In the genomic region with DNA sequence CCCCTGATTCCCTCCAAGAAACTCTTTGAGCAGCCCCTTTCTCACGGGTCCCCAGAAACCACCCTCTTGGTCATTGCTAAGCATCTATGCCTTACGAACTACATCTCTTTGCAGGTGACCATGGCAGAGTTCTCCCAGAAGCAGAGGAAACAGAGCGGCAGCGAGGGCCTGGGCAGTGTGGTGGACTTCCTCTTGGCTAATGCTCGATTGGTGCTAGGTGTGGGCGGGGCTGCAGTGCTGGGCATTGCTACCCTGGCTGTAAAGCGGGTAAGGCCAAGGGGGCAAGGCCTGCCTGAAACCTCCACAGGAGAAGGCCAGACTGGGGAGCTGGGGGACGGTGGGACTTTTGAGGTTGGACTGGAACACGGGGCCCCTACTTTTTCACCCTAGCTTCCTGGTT, we compare ENCODE assay signal across 24 mouse cellular contexts. TPM values are rescaled to one million over a fixed set of nuclear protein-coding genes. Genes with fewer than 3 reads are reported as not detected.
DNase-seq lines count a peak whose midpoint lies in the region; ATAC-seq and TF ChIP-seq lines count a peak whose summit lies in the region.
"Had no signal": no experiment of that assay in that cellular context is flagged by ENCODE, and none has a peak within 500 bp of the region (broad histone marks: within the 10 kb centered on the region; RNA-seq: fewer than 3 reads in every experiment).

No protein-coding gene starts in this region.

- H3K9me3 ChIP-seq in hindbrain, postnatal 0 days (ENCODE audit: low read length) = no peaks in the 10 kb centered on the region
- no peaks in the 10 kb centered on the region for H3K9me3 ChIP-seq in hindbrain, embryonic 10.5 days
- H3K9me3 ChIP-seq in neural tube, embryonic 13.5 days = no peaks in the 10 kb centered on the region
- H3K9me3 ChIP-seq in midbrain, embryonic 11.5 days (ENCODE audit: control insufficient read depth, low read length) = no peaks in the 10 kb centered on the region
- H3K9me3 ChIP-seq: embryonic facial prominence, embryonic 12.5 days; forebrain, embryonic 13.5 days; heart, embryonic 10.5 days; megakaryocyte, embryonic 14.5 days had no signal

- peaks cover 14% of the 10 kb centered on the region for H3K4me1 ChIP-seq in hindbrain, postnatal 0 days (ENCODE audit: insufficient read depth, low read length)
- H3K4me1 ChIP-seq in hindbrain, embryonic 10.5 days (replicated peaks) = peaks cover 35% of the 10 kb centered on the region
- peaks cover 38% of the 10 kb centered on the region for H3K4me1 ChIP-seq in neural tube, embryonic 13.5 days (replicated peaks)
- H3K4me1 ChIP-seq in midbrain, embryonic 11.5 days (ENCODE audit: control insufficient read depth, insufficient read depth, low read length) = peaks cover 16% of the 10 kb centered on the region

- ATAC-seq in hindbrain, postnatal 0 days = no peak
- ATAC-seq in neural tube, embryonic 13.5 days (ENCODE audit: low read depth) = no peak
- ATAC-seq in midbrain, embryonic 11.5 days (ENCODE audit: low FRiP score) = no peak
- ATAC-seq: CD4-positive, CD25-positive, alpha-beta regulatory T cell, adult 4 months; forebrain, embryonic 13.5 days; hindbrain, embryonic 16.5 days; intestine, embryonic 16.5 days had no signal

- H3K9ac ChIP-seq in hindbrain, postnatal 0 days (replicated peaks; ENCODE audit: low read length) = 0 out of 2 replicates have a peak overlapping the region, but pooled peaks have one; percentile 2
- H3K9ac ChIP-seq in neural tube, embryonic 13.5 days = peak overlapping the region; percentile 49
- H3K9ac ChIP-seq in midbrain, embryonic 11.5 days (ENCODE audit: low read length) = no peak overlapping the region
- H3K9ac ChIP-seq: embryonic facial prominence, embryonic 12.5 days; forebrain, embryonic 13.5 days; lung, embryonic 14.5 days had no signal

- no peak overlapping the region for H3K4me2 ChIP-seq in hindbrain, postnatal 0 days (ENCODE audit: low read depth, low read length)
- H3K4me2 ChIP-seq in neural tube, embryonic 13.5 days = no peak overlapping the region
- H3K4me2 ChIP-seq in midbrain, embryonic 11.5 days = no peak overlapping the region
- H3K4me2 ChIP-seq: embryonic facial prominence, embryonic 12.5 days; forebrain, embryonic 13.5 days; liver, embryonic 11.5 days; lung, embryonic 14.5 days had no signal

- peak; percentile 36 for DNase-seq in cerebellum, adult 9-11 months
- DNase-seq in cerebellum, postnatal 14 days = no peak
- DNase-seq in hindbrain, postnatal 0 days (ENCODE audit: low spot score) = no peak
- DNase-seq in hindbrain, embryonic 10.5 days (ENCODE audit: low spot score) = no peak
- DNase-seq in neural tube, embryonic 10.5 days (ENCODE audit: extremely low spot score, low spot score) = no peak
- DNase-seq in natural killer cell, adult 2 months (ENCODE audit: low spot score in 2 of 2) = no peak
- DNase-seq in midbrain, embryonic 11.5 days (ENCODE audit: low spot score, missing footprints) = no peak
- DNase-seq: cerebellum, adult 8-10 months; gastrocnemius, postnatal 14 days; kidney, adult 9 months; kidney, postnatal 14 days; lung, embryonic 14.5 days; midbrain, embryonic 14.5 days; right cerebral cortex, postnatal 14 days; thymus, adult 2 months had no signal

- H3K27me3 ChIP-seq in hindbrain, postnatal 0 days (ENCODE audit: insufficient read depth, low read length) = no peaks in the 10 kb centered on the region
- H3K27me3 ChIP-seq in hindbrain, embryonic 10.5 days (ENCODE audit: insufficient read depth, poor library complexity, severe bottlenecking) = no peaks in the 10 kb centered on the region
- H3K27me3 ChIP-seq in neural tube, embryonic 13.5 days = no peaks in the 10 kb centered on the region
- no peaks in the 10 kb centered on the region for H3K27me3 ChIP-seq in midbrain, embryonic 11.5 days (ENCODE audit: control insufficient read depth, insufficient read depth, low read length)
- H3K27me3 ChIP-seq: embryonic facial prominence, embryonic 12.5 days; forebrain, embryonic 13.5 days; megakaryocyte, embryonic 14.5 days had no signal

- 87% methylated on average over 9 of the region's 9 CpGs for WGBS in hindbrain, postnatal 0 days
- 84% methylated on average over 9 of the region's 9 CpGs for WGBS in hindbrain, embryonic 10.5 days
- WGBS in neural tube, embryonic 13.5 days = 91% methylated on average over 9 of the region's 9 CpGs
- 90% methylated on average over 9 of the region's 9 CpGs for WGBS in midbrain, embryonic 11.5 days

- H3K4me3 ChIP-seq in hindbrain, postnatal 0 days (ENCODE audit: low read length) = no peak overlapping the region
- H3K4me3 ChIP-seq in hindbrain, embryonic 10.5 days = no peak overlapping the region
- no peak overlapping the region for H3K4me3 ChIP-seq in neural tube, embryonic 13.5 days
- no peak overlapping the region for H3K4me3 ChIP-seq in midbrain, embryonic 11.5 days (ENCODE audit: low read depth, low read length)
- H3K4me3 ChIP-seq: embryonic facial prominence, embryonic 12.5 days; forebrain, embryonic 13.5 days; megakaryocyte, embryonic 14.5 days had no signal

- no peak for TF ChIP-seq CTCF in hindbrain, postnatal 0 days (IDR thresholded peaks at IDR 0.05; ENCODE audit: low read depth)

- H3K36me3 ChIP-seq in hindbrain, postnatal 0 days (ENCODE audit: insufficient read depth, low read length) = peaks cover 19% of the 10 kb centered on the region
- H3K36me3 ChIP-seq in hindbrain, embryonic 10.5 days = peaks cover 42% of the 10 kb centered on the region
- peaks cover 40% of the 10 kb centered on the region for H3K36me3 ChIP-seq in neural tube, embryonic 13.5 days
- no peaks in the 10 kb centered on the region for H3K36me3 ChIP-seq in midbrain, embryonic 11.5 days (ENCODE audit: control insufficient read depth, insufficient read depth, low read length)

- no peak overlapping the region for H3K27ac ChIP-seq in hindbrain, postnatal 0 days
- H3K27ac ChIP-seq in hindbrain, embryonic 10.5 days = no peak overlapping the region
- no peak overlapping the region for H3K27ac ChIP-seq in neural tube, embryonic 13.5 days (replicated peaks)
- H3K27ac ChIP-seq in midbrain, embryonic 11.5 days (ENCODE audit: low read depth, low read length) = no peak overlapping the region
- H3K27ac ChIP-seq: embryonic facial prominence, embryonic 12.5 days; forebrain, embryonic 13.5 days had no signal

RNA-seq across cellular contexts. Expression of a gene that starts 2.0 kb away (rescaled TPM):
- 38.0 and 40.6 TPM in 2 replicates for total RNA-seq in hindbrain, postnatal 0 days (2014; rRNA removed)
- 24.8 and 26.0 TPM in 2 replicates for polyA plus RNA-seq in hindbrain, postnatal 0 days (2015; fragmentation: Nextera tagmentation; extraction: Ambion mirVana)
- 14.8 and 16.9 TPM in 2 replicates for polyA plus RNA-seq in hindbrain, embryonic 10.5 days (2016; fragmentation: Nextera tagmentation; extraction: Ambion mirVana)
- 21.3 and 22.0 TPM in 2 replicates for polyA plus RNA-seq in neural tube, embryonic 13.5 days (2015; fragmentation: Nextera tagmentation; extraction: Ambion mirVana)
- polyA plus RNA-seq in midbrain, embryonic 11.5 days (2014; fragmentation: Nextera tagmentation; extraction: Ambion mirVana) = 10.2 and 13.6 TPM in 2 replicates

RNA-seq across cellular contexts. Expression of a gene that starts 3.1 kb away (rescaled TPM):
- total RNA-seq in hindbrain, postnatal 0 days (2014; rRNA removed) = 77.1 and 112 TPM in 2 replicates
- polyA plus RNA-seq in hindbrain, postnatal 0 days (2015; fragmentation: Nextera tagmentation; extraction: Ambion mirVana) = 39.9 and 42.7 TPM in 2 replicates
- 80.0 and 81.7 TPM in 2 replicates for polyA plus RNA-seq in hindbrain, embryonic 10.5 days (2016; fragmentation: Nextera tagmentation; extraction: Ambion mirVana)
- polyA plus RNA-seq in neural tube, embryonic 13.5 days (2015; fragmentation: Nextera tagmentation; extraction: Ambion mirVana) = 68.2 and 71.9 TPM in 2 replicates
- polyA plus RNA-seq in midbrain, embryonic 11.5 days (2014; fragmentation: Nextera tagmentation; extraction: Ambion mirVana) = 52.3 and 59.3 TPM in 2 replicates

RNA-seq across cellular contexts. Expression of a gene that starts 30.6 kb away (rescaled TPM):
- 60.2 and 75.5 TPM in 2 replicates for total RNA-seq in hindbrain, postnatal 0 days (2014; rRNA removed)
- polyA plus RNA-seq in hindbrain, postnatal 0 days (2015; fragmentation: Nextera tagmentation; extraction: Ambion mirVana) = 35.2 and 36.7 TPM in 2 replicates
- 144 and 152 TPM in 2 replicates for polyA plus RNA-seq in hindbrain, embryonic 10.5 days (2016; fragmentation: Nextera tagmentation; extraction: Ambion mirVana)
- polyA plus RNA-seq in neural tube, embryonic 13.5 days (2015; fragmentation: Nextera tagmentation; extraction: Ambion mirVana) = 53.9 and 54.4 TPM in 2 replicates
- polyA plus RNA-seq in midbrain, embryonic 11.5 days (2014; fragmentation: Nextera tagmentation; extraction: Ambion mirVana) = 87.8 and 101 TPM in 2 replicates

RNA-seq across cellular contexts. Expression of a gene that starts 47.0 kb away (rescaled TPM):
- 10.5 and 11.0 TPM in 2 replicates for total RNA-seq in hindbrain, postnatal 0 days (2014; rRNA removed)
- 3.9 and 4.6 TPM in 2 replicates for polyA plus RNA-seq in hindbrain, postnatal 0 days (2015; fragmentation: Nextera tagmentation; extraction: Ambion mirVana)
- polyA plus RNA-seq in hindbrain, embryonic 10.5 days (2016; fragmentation: Nextera tagmentation; extraction: Ambion mirVana) = 17.8 and 24.3 TPM in 2 replicates
- polyA plus RNA-seq in neural tube, embryonic 13.5 days (2015; fragmentation: Nextera tagmentation; extraction: Ambion mirVana) = 8.5 and 10.0 TPM in 2 replicates
- polyA plus RNA-seq in midbrain, embryonic 11.5 days (2014; fragmentation: Nextera tagmentation; extraction: Ambion mirVana) = 16.0 and 17.4 TPM in 2 replicates

RNA-seq across cellular contexts. Expression of a gene that starts 47.2 kb away (rescaled TPM):
- total RNA-seq in hindbrain, postnatal 0 days (2014; rRNA removed) = 14.6 and 15.2 TPM in 2 replicates
- 3.1 TPM in 2 replicates for polyA plus RNA-seq in hindbrain, postnatal 0 days (2015; fragmentation: Nextera tagmentation; extraction: Ambion mirVana)
- 6.9 and 8.4 TPM in 2 replicates for polyA plus RNA-seq in hindbrain, embryonic 10.5 days (2016; fragmentation: Nextera tagmentation; extraction: Ambion mirVana)
- 6.1 and 6.5 TPM in 2 replicates for polyA plus RNA-seq in neural tube, embryonic 13.5 days (2015; fragmentation: Nextera tagmentation; extraction: Ambion mirVana)
- 9.2 and 10.1 TPM in 2 replicates for polyA plus RNA-seq in midbrain, embryonic 11.5 days (2014; fragmentation: Nextera tagmentation; extraction: Ambion mirVana)
